Mouse (Mus musculus) C2C12 (cell line): ENCODE results near the gene Hoxc6.

Experiments
- CEBPB ChIP-seq: IDR thresholded peaks from one replicate; pipeline ENCODE4 v1.6.1; 2011; ENCODE audit warnings: low read depth, mild to moderate bottlenecking, control low read depth, moderate library complexity
- CTCF ChIP-seq: IDR thresholded peaks from one replicate; pipeline ENCODE4 v1.5.1; 2011; ENCODE audit not compliant: control insufficient read depth, insufficient read depth, insufficient read length
- MYOG ChIP-seq: IDR thresholded peaks from one replicate; pipeline ENCODE4 v1.6.1; 2011; ENCODE audit not compliant: control insufficient read depth, insufficient read length; ENCODE audit errors: extremely low read depth
- USF1 ChIP-seq: IDR thresholded peaks from one replicate; pipeline ENCODE4 v1.6.1; 2011; ENCODE audit warnings: low read depth, mild to moderate bottlenecking, control low read depth, moderate library complexity

- TF ChIP-seq CTCF (no peak), CEBPB (no peak), USF1 (no peak), MYOG (no peak)
These were observed 19.2 kb upstream of the Hoxc6 start for GRCm38 (mm10) chr15:102978615-102979515.
